12 mouse cellular contexts compared by ENCODE assay signal in the genomic region with DNA sequence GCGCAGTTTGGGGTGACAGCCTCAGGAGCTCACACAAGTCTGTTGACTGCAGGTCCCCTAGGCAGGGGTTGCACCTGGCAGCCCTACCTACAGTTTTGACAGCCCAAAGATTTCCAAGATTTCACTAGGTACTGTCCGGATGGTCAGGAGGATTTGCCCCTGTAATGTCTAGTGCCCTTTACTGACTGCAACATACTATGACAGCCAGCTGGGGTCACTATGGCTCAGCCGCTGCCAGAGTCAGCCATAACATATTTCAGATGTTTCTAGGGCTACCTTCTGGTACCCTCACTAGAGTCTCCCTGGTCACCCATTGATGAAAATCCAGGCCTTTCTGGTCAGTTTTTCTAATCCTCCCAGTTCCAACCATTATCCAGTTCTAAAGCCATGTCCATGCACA. TPM values are rescaled to one million over a fixed set of nuclear protein-coding genes. Genes with fewer than 3 reads are reported as not detected.
DNase-seq lines count a peak whose midpoint lies in the region; ATAC-seq and TF ChIP-seq lines count a peak whose summit lies in the region.
"Had no signal": no experiment of that assay in that cellular context is flagged by ENCODE, and none has a peak within 500 bp of the region (broad histone marks: within the 10 kb centered on the region; RNA-seq: fewer than 3 reads in every experiment).

No protein-coding gene starts in this region.

- no peak overlapping the region for H3K4me3 ChIP-seq in intestine, postnatal 0 days (ENCODE audit: low read depth, low read length)
- H3K4me3 ChIP-seq in intestine, embryonic 16.5 days (ENCODE audit: low read length), result no peak overlapping the region
- no peak overlapping the region for H3K4me3 ChIP-seq in spleen, adult 2 months (ENCODE audit: extremely low read depth, insufficient read depth, insufficient read length)
- no peak overlapping the region for H3K4me3 ChIP-seq in cortical plate, adult 2 months (ENCODE audit: insufficient read depth, low read length)
- no peak overlapping the region for H3K4me3 ChIP-seq in forebrain, embryonic 11.5 days (ENCODE audit: low read depth, low read length)
- H3K4me3 ChIP-seq: forebrain, embryonic 10.5 days; neural tube, embryonic 12.5 days had no signal

- no peak for TF ChIP-seq POLR2A in spleen, adult 2 months (IDR thresholded peaks at IDR 0.05; ENCODE audit: low read depth, low read length)
- no peak for TF ChIP-seq POLR2A in cortical plate, adult 2 months (IDR thresholded peaks at IDR 0.05; ENCODE audit: extremely low read depth, insufficient read depth, low read length)

- 75% methylated on average over 3 of the region's 3 CpGs for WGBS in intestine, postnatal 0 days
- 65% methylated on average over 3 of the region's 3 CpGs for WGBS in intestine, embryonic 16.5 days
- WGBS in spleen, adult 2 months, result 71% methylated on average over 3 of the region's 3 CpGs
- WGBS in forebrain, embryonic 11.5 days, result 71% methylated on average over 3 of the region's 3 CpGs

- peaks cover 10% of the 10 kb centered on the region for H3K36me3 ChIP-seq in intestine, postnatal 0 days (ENCODE audit: control insufficient read depth, insufficient read depth)
- 0 out of 2 replicates have a peak, but pooled peaks cover 4% of the 10 kb centered on the region for H3K36me3 ChIP-seq in intestine, embryonic 16.5 days (ENCODE audit: control insufficient read depth, insufficient read depth, low read length)
- H3K36me3 ChIP-seq in spleen, adult 2 months (ENCODE audit: control insufficient read depth, insufficient read depth, low read length), result peaks cover 3% of the 10 kb centered on the region
- no peaks in the 10 kb centered on the region for H3K36me3 ChIP-seq in forebrain, embryonic 11.5 days (ENCODE audit: control insufficient read depth, insufficient read depth, low read length)

- no peaks in the 10 kb centered on the region for H3K27me3 ChIP-seq in intestine, postnatal 0 days (replicated peaks; ENCODE audit: control insufficient read depth, insufficient read depth, low read length)
- H3K27me3 ChIP-seq in intestine, embryonic 16.5 days (replicated peaks; ENCODE audit: control insufficient read depth, insufficient read depth, low read length), result no peaks in the 10 kb centered on the region
- H3K27me3 ChIP-seq in spleen, adult 2 months (ENCODE audit: control insufficient read depth, insufficient read depth, low read length), result no peaks in the 10 kb centered on the region
- H3K27me3 ChIP-seq in forebrain, embryonic 11.5 days (ENCODE audit: control insufficient read depth, insufficient read depth, low read length), result no peaks in the 10 kb centered on the region
- H3K27me3 ChIP-seq: neural tube, embryonic 12.5 days had no signal

- TF ChIP-seq CTCF in intestine, postnatal 0 days (IDR thresholded peaks at IDR 0.05; ENCODE audit: low read depth), result peak; percentile 62
- peak; percentile 36; the same call in 1 of the 2 replicates for TF ChIP-seq CTCF in spleen, adult 2 months (IDR thresholded peaks at IDR 0.05; ENCODE audit: extremely low read depth, insufficient read depth, insufficient read length, insufficient replicate concordance)
- TF ChIP-seq CTCF in cortical plate, adult 2 months (IDR thresholded peaks at IDR 0.05; ENCODE audit: extremely low read depth, insufficient read depth, low read length), result peak; percentile 29; the same call in 1 of the 2 replicates

- H3K4me2 ChIP-seq in intestine, postnatal 0 days (replicated peaks; ENCODE audit: low read depth), result no peak overlapping the region
- no peak overlapping the region for H3K4me2 ChIP-seq in intestine, embryonic 16.5 days (ENCODE audit: low read depth, low read length)
- H3K4me2 ChIP-seq in forebrain, embryonic 11.5 days (ENCODE audit: low read depth, low read length, severe bottlenecking), result no peak overlapping the region
- H3K4me2 ChIP-seq: neural tube, embryonic 12.5 days had no signal

- H3K9ac ChIP-seq in intestine, postnatal 0 days (ENCODE audit: low read depth, low read length), result no peak overlapping the region
- H3K9ac ChIP-seq in intestine, embryonic 16.5 days (ENCODE audit: low read depth, low read length), result no peak overlapping the region
- H3K9ac ChIP-seq in forebrain, embryonic 11.5 days (ENCODE audit: low read length), result no peak overlapping the region
- H3K9ac ChIP-seq: neural tube, embryonic 12.5 days had no signal

- no peak overlapping the region for H3K27ac ChIP-seq in intestine, postnatal 0 days (ENCODE audit: low read depth, low read length)
- H3K27ac ChIP-seq in intestine, embryonic 16.5 days (ENCODE audit: low read length), result no peak overlapping the region
- H3K27ac ChIP-seq in spleen, adult 2 months (ENCODE audit: insufficient read depth, low read length), result no peak overlapping the region
- no peak overlapping the region for H3K27ac ChIP-seq in cortical plate, adult 2 months (ENCODE audit: insufficient read depth, low read length)
- H3K27ac ChIP-seq in forebrain, embryonic 11.5 days (ENCODE audit: low read depth, low read length), result no peak overlapping the region
- H3K27ac ChIP-seq: forebrain, embryonic 10.5 days; neural tube, embryonic 12.5 days had no signal

- ATAC-seq in intestine, postnatal 0 days, result no peak
- no peak for ATAC-seq in intestine, embryonic 16.5 days
- ATAC-seq in forebrain, embryonic 11.5 days (replicated peaks; ENCODE audit: low FRiP score), result no peak

- no peak for DNase-seq in spleen, adult 2 months (ENCODE audit: low read depth in 1 of 2, low spot score in 2 of 2)
- DNase-seq in spleen, postnatal 14 days (ENCODE audit: low spot score in 2 of 2), result no peak
- DNase-seq in frontal cortex, adult 2 months (ENCODE audit: extremely low spot score in 1 of 2, low spot score in 1 of 2), result no peak
- DNase-seq in forebrain, embryonic 11.5 days (ENCODE audit: low spot score), result no peak
- DNase-seq: heart, postnatal 36 days; kidney, adult 11 months had no signal

- no peaks in the 10 kb centered on the region for H3K4me1 ChIP-seq in intestine, postnatal 0 days (replicated peaks; ENCODE audit: control insufficient read depth, insufficient read depth, low read length)
- H3K4me1 ChIP-seq in intestine, embryonic 16.5 days (ENCODE audit: control insufficient read depth, insufficient read depth, low read length), result no peaks in the 10 kb centered on the region
- no peaks in the 10 kb centered on the region for H3K4me1 ChIP-seq in spleen, adult 2 months (ENCODE audit: control insufficient read depth, insufficient read depth, insufficient read length)
- H3K4me1 ChIP-seq in cortical plate, adult 2 months (ENCODE audit: control insufficient read depth, insufficient read depth, low read length), result no peaks in the 10 kb centered on the region
- H3K4me1 ChIP-seq in forebrain, embryonic 11.5 days (replicated peaks; ENCODE audit: control insufficient read depth, insufficient read depth, low read length), result no peaks in the 10 kb centered on the region
- H3K4me1 ChIP-seq: forebrain, embryonic 10.5 days; neural tube, embryonic 12.5 days had no signal

- no peaks in the 10 kb centered on the region for H3K9me3 ChIP-seq in intestine, postnatal 0 days (ENCODE audit: control insufficient read depth)
- no peaks in the 10 kb centered on the region for H3K9me3 ChIP-seq in intestine, embryonic 16.5 days (ENCODE audit: control insufficient read depth, low read length)
- H3K9me3 ChIP-seq in forebrain, embryonic 11.5 days (ENCODE audit: control insufficient read depth, low read length), result no peaks in the 10 kb centered on the region
- H3K9me3 ChIP-seq: forebrain, embryonic 10.5 days; neural tube, embryonic 12.5 days had no signal

RNA-seq across cellular contexts. Expression of a gene that starts 8.4 kb away (rescaled TPM):
- polyA plus RNA-seq in intestine, postnatal 0 days (2015; fragmentation: Nextera tagmentation; extraction: Ambion mirVana), result 48.5 and 49.3 TPM in 2 replicates
- polyA plus RNA-seq in intestine, embryonic 16.5 days (2015; fragmentation: Nextera tagmentation; extraction: Ambion mirVana), result 6.8 and 8.5 TPM in 2 replicates
- polyA plus RNA-seq in spleen, adult 2 months (2012; rRNA removed), result 1.9 TPM in 2 replicates
- 2.3 and 3.3 TPM in 2 replicates for polyA plus RNA-seq in cortical plate, adult 2 months (2012; rRNA removed)
- polyA plus RNA-seq in frontal cortex, adult 2 months (2012; rRNA removed), result 2.5 and 2.8 TPM in 2 replicates
- 5.5 and 5.9 TPM in 2 replicates for polyA plus RNA-seq in forebrain, embryonic 11.5 days (2014; fragmentation: Nextera tagmentation; extraction: Ambion mirVana)

RNA-seq across cellular contexts. Expression of a gene that starts 9.4 kb away (rescaled TPM):
- 38.5 and 40.2 TPM in 2 replicates for polyA plus RNA-seq in intestine, postnatal 0 days (2015; fragmentation: Nextera tagmentation; extraction: Ambion mirVana)
- 70.2 and 71.9 TPM in 2 replicates for polyA plus RNA-seq in intestine, embryonic 16.5 days (2015; fragmentation: Nextera tagmentation; extraction: Ambion mirVana)
- polyA plus RNA-seq in spleen, adult 2 months (2012; rRNA removed), result 34.7 and 42.0 TPM in 2 replicates
- 44.3 and 46.1 TPM in 2 replicates for polyA plus RNA-seq in cortical plate, adult 2 months (2012; rRNA removed)
- polyA plus RNA-seq in frontal cortex, adult 2 months (2012; rRNA removed), result 64.7 and 72.3 TPM in 2 replicates
- 96.1 and 102 TPM in 2 replicates for polyA plus RNA-seq in forebrain, embryonic 11.5 days (2014; fragmentation: Nextera tagmentation; extraction: Ambion mirVana)

RNA-seq across cellular contexts. Expression of a gene that starts 16.2 kb away (rescaled TPM):
- 0.40 and 0.51 TPM in 2 replicates for polyA plus RNA-seq in intestine, postnatal 0 days (2015; fragmentation: Nextera tagmentation; extraction: Ambion mirVana)
- 0.32 TPM in 1 of 2 replicates, not detected in the other for polyA plus RNA-seq in intestine, embryonic 16.5 days (2015; fragmentation: Nextera tagmentation; extraction: Ambion mirVana)
- polyA plus RNA-seq in spleen, adult 2 months (2012; rRNA removed), result not detected in 2 replicates
- not detected in 2 replicates for polyA plus RNA-seq in cortical plate, adult 2 months (2012; rRNA removed)
- polyA plus RNA-seq in frontal cortex, adult 2 months (2012; rRNA removed), result not detected in 2 replicates
- not detected in 2 replicates for polyA plus RNA-seq in forebrain, embryonic 11.5 days (2014; fragmentation: Nextera tagmentation; extraction: Ambion mirVana)
- polyA plus RNA-seq: forebrain, embryonic 10.5 days; limb, embryonic 14.5 days; neural tube, embryonic 12.5 days had no signal

RNA-seq across cellular contexts. Expression of a gene that starts 36.8 kb away (rescaled TPM):
- 16.4 and 18.7 TPM in 2 replicates for polyA plus RNA-seq in intestine, postnatal 0 days (2015; fragmentation: Nextera tagmentation; extraction: Ambion mirVana)
- polyA plus RNA-seq in intestine, embryonic 16.5 days (2015; fragmentation: Nextera tagmentation; extraction: Ambion mirVana), result 28.4 and 34.1 TPM in 2 replicates
- 21.6 and 22.6 TPM in 2 replicates for polyA plus RNA-seq in spleen, adult 2 months (2012; rRNA removed)
- polyA plus RNA-seq in cortical plate, adult 2 months (2012; rRNA removed), result 8.4 and 9.1 TPM in 2 replicates
- 8.1 and 9.1 TPM in 2 replicates for polyA plus RNA-seq in frontal cortex, adult 2 months (2012; rRNA removed)
- 37.2 and 40.1 TPM in 2 replicates for polyA plus RNA-seq in forebrain, embryonic 11.5 days (2014; fragmentation: Nextera tagmentation; extraction: Ambion mirVana)

RNA-seq across cellular contexts. Expression of a gene that starts 40.1 kb away (rescaled TPM):
- 1.2 and 2.2 TPM in 2 replicates for polyA plus RNA-seq in intestine, postnatal 0 days (2015; fragmentation: Nextera tagmentation; extraction: Ambion mirVana)
- 4.0 and 4.5 TPM in 2 replicates for polyA plus RNA-seq in intestine, embryonic 16.5 days (2015; fragmentation: Nextera tagmentation; extraction: Ambion mirVana)
- 0.27 and 7.8 TPM in 2 replicates for polyA plus RNA-seq in spleen, adult 2 months (2012; rRNA removed)
- 2,250 and 2,426 TPM in 2 replicates for polyA plus RNA-seq in cortical plate, adult 2 months (2012; rRNA removed)
- 2,136 and 2,926 TPM in 2 replicates for polyA plus RNA-seq in frontal cortex, adult 2 months (2012; rRNA removed)
- 0.69 and 0.73 TPM in 2 replicates for polyA plus RNA-seq in forebrain, embryonic 11.5 days (2014; fragmentation: Nextera tagmentation; extraction: Ambion mirVana)
